Mouse (Mus musculus) right cerebral cortex, adult 2 months (tissue): ENCODE measurements around the gene Snx33.
"Not testable (repeated sequence)": the region's sequence is repeated elsewhere in the genome, so short reads cannot be mapped to it uniquely, and the experiment has no call there.

Experiments
- DNase-seq, 2 experiments: peaks; one replicate each; pipeline ENCODE4 v3.0.0; 2021 to 2022; ENCODE audit warnings: low spot score in 2 of 2

The Snx33 gene

GRCm38 (mm10) chr9:56925291-56926024, 2.7 kb downstream of the Snx33 start:
- DNase-seq, result no peak

- DNase-seq, result peak in 1 of 2 experiments; percentile 21
Observed at GRCm38 (mm10) chr9:56924651-56925027, 3.5 kb downstream of the Snx33 start.

GRCm38 (mm10) chr9:56923841-56924650, 4.1 kb downstream of the Snx33 start:
- no peak for DNase-seq

GRCm38 (mm10) chr9:56922746-56923145, 5.4 kb downstream of the Snx33 start:
- no peak for DNase-seq

- DNase-seq, result no peak
Observed at GRCm38 (mm10) chr9:56918466-56918865, 9.7 kb downstream of the Snx33 start.

GRCm38 (mm10) chr9:56917131-56917530, 11.0 kb downstream of the Snx33 start:
- no peak for DNase-seq

- DNase-seq, result no peak
Observed at GRCm38 (mm10) chr9:56915695-56916410, 12.3 kb downstream of the Snx33 start.

GRCm38 (mm10) chr9:56915116-56915515, 13.1 kb downstream of the Snx33 start:
- no peak for DNase-seq

- DNase-seq, result no peak
Observed at GRCm38 (mm10) chr9:56913991-56914390, 14.2 kb downstream of the Snx33 start.

GRCm38 (mm10) chr9:56911017-56911416, 17.2 kb downstream of the Snx33 start:
- no peak for DNase-seq

GRCm38 (mm10) chr9:56909991-56910390, 18.2 kb downstream of the Snx33 start:
- not testable (repeated sequence) for DNase-seq

GRCm38 (mm10) chr9:56907549-56907948, 20.6 kb downstream of the Snx33 start:
- DNase-seq, result no peak

GRCm38 (mm10) chr9:56903662-56904061, 24.5 kb downstream of the Snx33 start:
- DNase-seq, result no peak

- DNase-seq, result no peak
Observed at GRCm38 (mm10) chr9:56901187-56901586, 27.0 kb downstream of the Snx33 start.

GRCm38 (mm10) chr9:56900571-56900970, 27.6 kb downstream of the Snx33 start:
- no peak for DNase-seq

- DNase-seq, result no peak
Observed at GRCm38 (mm10) chr9:56900060-56900459, 28.1 kb downstream of the Snx33 start.

GRCm38 (mm10) chr9:56899409-56899808, 28.8 kb downstream of the Snx33 start:
- DNase-seq, result no peak

- DNase-seq, result no peak
Observed at GRCm38 (mm10) chr9:56896779-56897178, 31.4 kb downstream of the Snx33 start.

- no peak for DNase-seq
Observed at GRCm38 (mm10) chr9:56894006-56894405, 34.2 kb downstream of the Snx33 start.

GRCm38 (mm10) chr9:56893313-56893712, 34.9 kb downstream of the Snx33 start:
- no peak for DNase-seq

GRCm38 (mm10) chr9:56892111-56892510, 36.1 kb downstream of the Snx33 start:
- no peak for DNase-seq

- peak; percentile 79 to 80 for DNase-seq
Observed at GRCm38 (mm10) chr9:56891517-56892011, 36.6 kb downstream of the Snx33 start.
